Mouse (Mus musculus) kidney, embryonic 14.5 days (tissue): ENCODE data around the gene Klhl29. TPM values are rescaled to one million over a fixed set of nuclear protein-coding genes. Genes with fewer than 3 reads are reported as not detected.
A peak's percentile ranks its signal among the peaks of the same experiment; 100 is the strongest.

Experiments used
- ATAC-seq: fragments of 200-750 bp; cut with Nextera tagmentation; 2 replicates; pipeline ENCODE4 v1.8.0; 2017; ENCODE audit warnings: moderate number of reproducible peaks, mild to moderate bottlenecking, moderate TSS enrichment, moderate library complexity; ENCODE audit not compliant: low FRiP score, low TSS enrichment
- H3K27ac ChIP-seq: fragments of 300-500 bp; sonication (generic); 2 replicates; pipeline ENCODE4 v1.5.1; 2014; ENCODE audit warnings: low read depth, mild to moderate bottlenecking, low read length, moderate library complexity, mixed read lengths
- H3K27me3 ChIP-seq: fragments of 300-500 bp; sonication (generic); 2 replicates; pipeline ENCODE4 v1.6.1; 2014; ENCODE audit warnings: mild to moderate bottlenecking, low read length; ENCODE audit not compliant: control insufficient read depth, insufficient read depth
- H3K36me3 ChIP-seq: fragments of 300-500 bp; sonication (generic); 2 replicates; pipeline ENCODE4 v1.6.1; 2014; ENCODE audit warnings: low read length, mixed read lengths; ENCODE audit not compliant: control insufficient read depth, insufficient read depth
- H3K4me1 ChIP-seq: fragments of 300-500 bp; sonication (generic); 2 replicates; pipeline ENCODE4 v1.6.1; 2014; ENCODE audit warnings: low read length, mixed read lengths; ENCODE audit not compliant: control insufficient read depth, insufficient read depth
- H3K4me2 ChIP-seq: fragments of 300-500 bp; sonication (generic); replicated peaks from 2 replicates; pipeline ENCODE4 v1.6.1; 2014; ENCODE audit warnings: low read depth, mild to moderate bottlenecking, low read length
- H3K4me3 ChIP-seq: fragments of 300-500 bp; sonication (generic); 2 replicates; pipeline ENCODE4 v1.5.1; 2014; ENCODE audit warnings: mild to moderate bottlenecking, low read length
- H3K9ac ChIP-seq: fragments of 300-500 bp; sonication (generic); 2 replicates; pipeline ENCODE4 v1.6.1; 2014; ENCODE audit warnings: low read depth, mild to moderate bottlenecking, low read length, moderate library complexity
- H3K9me3 ChIP-seq: fragments of 300-500 bp; sonication (generic); 2 replicates; pipeline ENCODE4 v1.6.1; 2016; ENCODE audit warnings: low read length; ENCODE audit not compliant: control insufficient read depth
- WGBS: fragments of 180-500 bp; shearing (Covaris S2); extraction: QIAGEN DNeasy Blood & Tissue Kit; methylation state at CpG from one replicate; pipeline ENCODE4 v1.1.7; 2014; 5-methylcytosine and 5-hydroxymethylcytosine counted together
- polyA plus RNA-seq: library from polyadenylated mRNA; unstranded; fragments of >200 nt; fragmentation: Nextera tagmentation; extraction: Ambion mirVana; gene quantifications from 2 replicates; pipeline ENCODE4 v1.2.1, GENCODE M21; 2014

Klhl29 gene
- polyA plus RNA-seq, 1 experiment from 2014 or later = 1.4 TPM

GRCm38 (mm10) chr12:5258779-5259178, 116.7 kb downstream of the Klhl29 start:
- H3K4me1 ChIP-seq = no peaks in the 10 kb centered on the region
- H3K36me3 ChIP-seq = no peaks in the 10 kb centered on the region
- WGBS = 94% methylated on average over 3 of the region's 3 CpGs
- H3K9ac ChIP-seq = no peak overlapping the region
- no peak for ATAC-seq
- H3K4me3 ChIP-seq = no peak overlapping the region
- H3K4me2 ChIP-seq = no peak overlapping the region
- no peaks in the 10 kb centered on the region for H3K9me3 ChIP-seq
- H3K27ac ChIP-seq = no peak overlapping the region
- H3K27me3 ChIP-seq = no peaks in the 10 kb centered on the region

DNA sequence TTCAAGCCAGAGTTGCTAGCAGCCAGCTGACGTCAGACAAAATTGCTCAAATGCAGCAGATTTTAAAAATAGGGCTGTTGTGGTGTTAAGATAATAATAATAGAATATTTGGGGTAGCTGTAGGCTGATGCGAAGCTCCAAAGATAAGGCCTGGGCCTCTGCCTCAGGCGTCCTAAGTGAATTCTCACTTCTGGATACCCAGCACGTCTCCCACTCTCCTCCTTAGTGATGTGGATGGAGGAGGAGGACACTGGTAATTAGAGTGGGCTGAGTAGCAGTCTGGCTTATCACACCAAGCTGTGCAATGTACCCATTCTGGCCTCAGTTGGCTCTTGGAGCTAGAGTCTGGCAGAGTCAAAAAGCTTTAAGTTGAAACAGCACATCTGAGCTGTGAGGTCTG, 118.3 kb downstream of the Klhl29 start:
- Histone ChIP-seq H3K36me3 (no peaks in the 10 kb centered on the region), H3K9ac (no peak overlapping the region), H3K27ac (no peak overlapping the region), H3K4me3 (no peak overlapping the region), H3K4me2 (no peak overlapping the region), H3K9me3 (no peaks in the 10 kb centered on the region), H3K4me1 (no peaks in the 10 kb centered on the region), H3K27me3 (no peaks in the 10 kb centered on the region)
- no peak for ATAC-seq
- 65% methylated on average over 4 of the region's 4 CpGs for WGBS

DNA sequence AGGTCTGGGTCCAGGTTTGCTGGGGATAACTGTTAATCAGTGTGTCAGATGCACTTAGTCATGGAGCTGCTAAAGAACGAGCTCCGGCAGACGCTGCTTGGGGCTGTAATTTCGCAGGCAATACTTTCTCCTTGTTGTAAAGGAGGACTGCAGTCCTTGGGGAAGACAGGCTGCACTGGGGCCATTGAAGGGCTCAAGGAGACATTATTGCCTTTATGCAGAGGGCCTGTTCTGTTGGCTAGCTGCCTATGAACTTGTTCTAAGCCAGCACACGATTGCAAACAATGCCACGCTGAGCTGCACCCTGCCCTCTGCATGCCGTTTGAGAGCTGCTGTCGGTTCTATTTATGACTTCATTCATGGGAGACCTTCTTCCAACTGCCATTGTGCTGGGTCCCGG, 120.4 kb downstream of the Klhl29 start:
- Histone ChIP-seq H3K27ac (no peak overlapping the region), H3K36me3 (no peaks in the 10 kb centered on the region), H3K9ac (no peak overlapping the region), H3K9me3 (no peaks in the 10 kb centered on the region), H3K4me2 (no peak overlapping the region), H3K27me3 (no peaks in the 10 kb centered on the region), H3K4me1 (no peaks in the 10 kb centered on the region), H3K4me3 (no peak overlapping the region)
- ATAC-seq = no peak
- WGBS = 33% methylated on average over 9 of the region's 9 CpGs

- Histone ChIP-seq H3K4me3 (no peak overlapping the region), H3K4me1 (peaks cover under 1% of the 10 kb centered on the region; the same call in 1 of the 2 replicates), H3K27ac (no peak overlapping the region), H3K27me3 (no peaks in the 10 kb centered on the region), H3K4me2 (no peak overlapping the region), H3K9me3 (no peaks in the 10 kb centered on the region), H3K9ac (no peak overlapping the region), H3K36me3 (no peaks in the 10 kb centered on the region)
- ATAC-seq = no peak
- WGBS = 76% methylated on average over 4 of the region's 4 CpGs
Observed at GRCm38 (mm10) chr12:5254246-5254982, 121.1 kb downstream of the Klhl29 start.

- H3K9me3 ChIP-seq = no peaks in the 10 kb centered on the region
- no peak overlapping the region for H3K27ac ChIP-seq
- ATAC-seq = no peak
- WGBS = 80% methylated on average over 10 of the region's 10 CpGs
- no peak overlapping the region for H3K4me2 ChIP-seq
- no peaks in the 10 kb centered on the region for H3K36me3 ChIP-seq
- H3K27me3 ChIP-seq = no peaks in the 10 kb centered on the region
- H3K4me3 ChIP-seq = no peak overlapping the region
- H3K9ac ChIP-seq = no peak overlapping the region
- peaks cover 4% of the 10 kb centered on the region; the same call in 1 of the 2 replicates for H3K4me1 ChIP-seq
Observed at GRCm38 (mm10) chr12:5253289-5254005, 122.0 kb downstream of the Klhl29 start.

DNA sequence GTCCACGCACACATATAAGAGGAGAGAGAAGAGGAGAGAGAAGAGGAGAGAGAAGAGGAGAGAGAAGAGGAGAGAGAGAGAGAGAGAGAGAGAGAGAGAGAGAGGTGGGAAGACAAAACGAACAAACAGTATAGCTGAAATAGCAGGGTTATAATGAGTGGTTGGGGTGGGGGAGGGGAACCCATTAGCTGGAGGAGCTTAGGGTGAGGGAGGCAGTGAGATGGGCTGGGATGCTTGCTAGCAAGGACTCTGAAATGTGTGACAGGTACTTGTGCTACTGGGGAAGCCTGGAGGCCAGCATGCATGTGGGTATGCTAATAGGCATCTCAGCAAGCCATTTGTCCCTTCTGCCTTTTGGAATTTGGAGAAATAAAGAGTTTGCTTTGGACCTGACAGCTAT, 122.9 kb downstream of the Klhl29 start:
- 67% methylated on average over 2 of the region's 2 CpGs for WGBS
- Histone ChIP-seq H3K9ac (no peak overlapping the region), H3K9me3 (no peaks in the 10 kb centered on the region), H3K4me3 (no peak overlapping the region), H3K27me3 (no peaks in the 10 kb centered on the region), H3K4me2 (no peak overlapping the region), H3K27ac (no peak overlapping the region), H3K36me3 (no peaks in the 10 kb centered on the region), H3K4me1 (peaks cover 4% of the 10 kb centered on the region; the same call in 1 of the 2 replicates)
- no peak for ATAC-seq

- Histone ChIP-seq H3K27ac (no peak overlapping the region), H3K36me3 (no peaks in the 10 kb centered on the region), H3K4me1 (peaks cover 12% of the 10 kb centered on the region), H3K4me3 (no peak overlapping the region), H3K9ac (no peak overlapping the region), H3K4me2 (no peak overlapping the region), H3K9me3 (no peaks in the 10 kb centered on the region), H3K27me3 (no peaks in the 10 kb centered on the region)
- 0 out of 2 replicates have a peak, but pooled peaks have one; percentile 11 for ATAC-seq
- 43% methylated on average over 7 of the region's 7 CpGs for WGBS
Observed at GRCm38 (mm10) chr12:5250042-5250441, 125.4 kb downstream of the Klhl29 start.

GRCm38 (mm10) chr12:5249068-5249467, 126.4 kb downstream of the Klhl29 start:
- Histone ChIP-seq H3K9me3 (no peaks in the 10 kb centered on the region), H3K4me1 (peaks cover 12% of the 10 kb centered on the region), H3K4me2 (no peak overlapping the region), H3K4me3 (no peak overlapping the region), H3K27ac (no peak overlapping the region), H3K36me3 (no peaks in the 10 kb centered on the region), H3K27me3 (no peaks in the 10 kb centered on the region), H3K9ac (no peak overlapping the region)
- ATAC-seq = no peak
- WGBS = 80% methylated on average over 13 of the region's 13 CpGs

DNA sequence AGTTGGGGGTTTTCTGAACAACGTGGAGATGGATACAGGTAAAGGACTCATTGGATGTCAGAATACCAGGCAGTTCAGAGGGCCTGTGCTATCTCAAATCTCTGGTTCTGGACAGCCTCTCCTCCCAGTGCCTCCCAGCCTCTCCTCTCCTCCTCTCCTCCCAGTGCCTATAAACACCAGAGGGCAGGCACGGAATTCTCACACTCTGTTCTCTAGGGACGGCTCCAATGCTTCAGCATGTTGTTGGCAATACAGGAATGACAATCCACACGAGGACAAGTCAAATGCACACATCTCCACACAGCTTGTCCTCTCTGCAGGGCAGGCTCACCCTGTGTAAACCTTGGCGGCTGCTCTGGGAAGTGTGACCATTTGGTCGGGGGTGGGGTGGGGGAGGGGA, 128.0 kb downstream of the Klhl29 start:
- H3K4me3 ChIP-seq = no peak overlapping the region
- H3K4me2 ChIP-seq = no peak overlapping the region
- 11% methylated on average over 6 of the region's 6 CpGs for WGBS
- no peak for ATAC-seq
- peaks cover 12% of the 10 kb centered on the region for H3K4me1 ChIP-seq
- H3K27me3 ChIP-seq = no peaks in the 10 kb centered on the region
- no peak overlapping the region for H3K9ac ChIP-seq
- no peaks in the 10 kb centered on the region for H3K36me3 ChIP-seq
- H3K27ac ChIP-seq = no peak overlapping the region
- no peaks in the 10 kb centered on the region for H3K9me3 ChIP-seq
